Mouse (Mus musculus) E14TG2a.4 (cell line): ENCODE results near the gene Arsg.

ENCODE experiments used
- H3K27me3 ChIP-seq: 2 replicates; pipeline ENCODE4 v1.6.1; 2014; ENCODE audit warnings: low read length, control low read depth; ENCODE audit not compliant: insufficient read depth
- H3K36me3 ChIP-seq: 2 replicates; pipeline ENCODE4 v1.6.1; 2014; ENCODE audit warnings: low read length, control low read depth; ENCODE audit not compliant: insufficient read depth
- H3K4me1 ChIP-seq: replicated peaks from 2 replicates; pipeline ENCODE4 v1.6.1; 2014; ENCODE audit warnings: low read depth, low read length, control low read depth
- H3K4me3 ChIP-seq: replicated peaks from 2 replicates; pipeline ENCODE4 v1.5.1; 2014; ENCODE audit warnings: mild to moderate bottlenecking, low read length
- H3K9me3 ChIP-seq: 2 replicates; pipeline ENCODE4 v1.6.1; 2014; ENCODE audit warnings: low read length, control low read depth
- CTCF ChIP-seq: conservative IDR thresholded peaks from 2 replicates; pipeline ENCODE4 v1.5.1; 2014; ENCODE audit warnings: low read length
- NANOG ChIP-seq: IDR thresholded peaks from 2 replicates; pipeline ENCODE4 v1.6.1; 2014; ENCODE audit warnings: borderline replicate concordance, low read length, mixed read lengths
- POU5F1 ChIP-seq: IDR thresholded peaks from 2 replicates; pipeline ENCODE4 v1.6.1; 2014; ENCODE audit warnings: low read length, borderline replicate concordance

Gene Arsg

DNA sequence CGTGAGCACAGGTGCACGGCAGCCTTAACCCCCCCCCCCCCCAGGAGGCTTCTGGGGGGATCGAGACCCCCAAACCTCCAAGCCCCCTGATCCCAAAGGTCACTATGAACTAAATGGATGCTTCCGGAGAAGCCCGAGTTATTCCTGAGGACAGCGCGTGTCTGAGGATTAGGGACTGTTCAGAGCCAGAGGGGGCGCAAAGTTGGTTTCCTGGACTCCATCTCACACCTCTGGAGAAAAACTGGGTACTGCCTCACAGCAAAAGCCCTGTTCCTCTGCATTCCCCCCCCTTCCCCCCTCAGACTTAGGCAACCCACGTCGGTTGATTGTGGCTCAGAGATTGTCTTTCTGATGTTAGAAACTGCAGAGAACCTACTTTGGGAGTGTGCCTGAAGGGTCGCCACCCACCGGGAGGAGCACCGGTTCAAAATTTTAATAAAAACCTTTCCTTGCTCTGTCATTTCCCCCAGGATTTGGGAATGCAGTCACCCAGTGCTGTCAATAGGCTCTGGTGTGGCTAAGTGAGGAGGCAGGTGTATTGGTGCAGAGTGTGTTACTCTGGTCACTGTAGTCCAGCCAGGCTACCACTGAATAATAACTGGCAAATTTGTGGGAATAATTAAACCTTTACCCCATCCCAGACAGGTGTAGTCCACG, 1.0 kb downstream of the Arsg start:
- H3K4me1 ChIP-seq, result peaks cover 67% of the 10 kb centered on the region
- no peak for TF ChIP-seq NANOG
- no peak for TF ChIP-seq POU5F1
- no peak for TF ChIP-seq CTCF
- H3K27me3 ChIP-seq, result peaks cover 21% of the 10 kb centered on the region
- H3K36me3 ChIP-seq, result 0 out of 2 replicates have a peak, but pooled peaks cover 10% of the 10 kb centered on the region
- H3K4me3 ChIP-seq, result peak overlapping the region; percentile 86
- no peaks in the 10 kb centered on the region for H3K9me3 ChIP-seq

DNA sequence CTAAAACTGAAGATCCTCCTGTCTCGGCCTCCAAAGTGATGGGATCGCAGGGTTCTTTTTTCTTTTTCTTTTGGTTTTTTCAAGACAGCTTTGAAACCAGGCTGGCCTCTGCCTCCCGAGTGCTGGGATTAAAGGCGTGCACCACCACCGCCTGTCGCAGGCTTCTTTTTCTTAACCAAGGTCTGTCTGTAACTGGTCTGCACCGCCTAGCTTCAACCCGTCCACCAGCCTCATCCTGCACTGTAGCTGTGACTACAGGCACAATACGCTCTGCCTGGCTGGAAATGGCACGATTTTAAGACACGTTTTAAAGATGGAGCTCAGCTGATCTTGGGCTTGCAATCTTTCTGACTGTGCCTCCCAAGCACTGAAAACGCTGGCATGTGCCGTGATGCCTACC, 1.7 kb downstream of the Arsg start:
- H3K36me3 ChIP-seq, result 0 out of 2 replicates have a peak, but pooled peaks cover 10% of the 10 kb centered on the region
- H3K4me1 ChIP-seq, result peaks cover 64% of the 10 kb centered on the region
- H3K4me3 ChIP-seq, result peak overlapping the region; percentile 86
- H3K27me3 ChIP-seq, result peaks cover 21% of the 10 kb centered on the region
- TF ChIP-seq NANOG (no peak), POU5F1 (no peak), CTCF (no peak)
- H3K9me3 ChIP-seq, result no peaks in the 10 kb centered on the region; the same call in 1 of the 2 replicates

- H3K9me3 ChIP-seq, result peaks cover 7% of the 10 kb centered on the region
- TF ChIP-seq POU5F1 (no peak), NANOG (no peak), CTCF (no peak)
- 0 out of 2 replicates have a peak, but pooled peaks cover 3% of the 10 kb centered on the region for H3K36me3 ChIP-seq
- H3K4me1 ChIP-seq, result peaks cover 59% of the 10 kb centered on the region
- H3K27me3 ChIP-seq, result peaks cover 16% of the 10 kb centered on the region
- H3K4me3 ChIP-seq, result no peak overlapping the region
Observed at GRCm38 (mm10) chr11:109475717-109476116, 2.5 kb downstream of the Arsg start.

DNA sequence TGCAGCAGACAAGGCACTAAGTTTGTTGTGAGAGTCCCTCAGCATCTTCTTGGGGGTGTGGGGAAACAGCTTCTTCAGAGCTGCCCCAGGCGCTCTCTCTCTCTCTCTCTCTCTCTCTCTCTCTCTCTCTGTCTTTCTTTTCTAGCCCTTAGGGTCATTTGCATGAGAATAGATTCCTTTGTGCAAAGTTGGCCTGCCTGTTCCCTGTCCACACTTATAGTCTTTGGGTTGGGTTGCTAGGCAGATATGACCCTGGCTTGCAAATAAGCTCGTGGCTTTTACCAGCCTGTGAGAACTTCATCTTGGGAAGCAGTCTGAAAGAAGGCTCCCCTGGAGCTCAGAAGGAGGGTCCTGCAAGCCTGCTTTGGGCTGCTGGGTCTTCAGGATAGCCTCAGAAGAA, 3.1 kb downstream of the Arsg start:
- H3K4me3 ChIP-seq, result no peak overlapping the region

DNA sequence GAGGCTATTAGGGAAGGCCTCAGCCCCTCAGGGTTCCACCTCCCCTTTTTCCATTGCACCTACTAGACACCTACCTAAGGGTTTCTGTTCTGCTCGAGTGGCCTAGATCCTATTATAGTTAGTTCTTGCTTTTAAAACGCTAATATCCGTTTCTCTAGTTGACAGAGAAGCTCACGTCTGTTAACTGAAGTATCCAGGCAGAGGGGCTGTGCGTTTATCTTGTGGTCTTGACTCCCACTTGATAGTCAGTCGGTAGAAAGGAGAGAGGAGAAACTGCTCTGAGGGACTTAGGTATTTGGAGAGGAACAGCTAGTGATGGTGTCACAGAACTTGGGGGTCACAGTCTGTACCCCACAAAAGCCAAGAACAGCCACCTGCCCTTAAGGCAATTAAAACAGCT, 3.5 kb downstream of the Arsg start:
- Histone ChIP-seq H3K36me3 (no peaks in the 10 kb centered on the region), H3K4me1 (peaks cover 49% of the 10 kb centered on the region), H3K27me3 (0 out of 2 replicates have a peak, but pooled peaks cover 7% of the 10 kb centered on the region), H3K9me3 (peaks cover 11% of the 10 kb centered on the region), H3K4me3 (no peak overlapping the region)
- TF ChIP-seq NANOG (no peak), POU5F1 (no peak), CTCF (no peak)

More for the DNA sequence above, 3.1 kb downstream of the Arsg start:
- TF ChIP-seq CTCF (no peak), POU5F1 (peak; percentile 19; the same call in 1 of the 2 replicates)
- Histone ChIP-seq H3K36me3 (no peaks in the 10 kb centered on the region), H3K9me3 (peaks cover 11% of the 10 kb centered on the region), H3K27me3 (peaks cover 11% of the 10 kb centered on the region), H3K4me1 (peaks cover 54% of the 10 kb centered on the region)

- no peaks in the 10 kb centered on the region for H3K36me3 ChIP-seq
- TF ChIP-seq POU5F1 (no peak), NANOG (no peak), CTCF (no peak)
- peaks cover 11% of the 10 kb centered on the region for H3K9me3 ChIP-seq
- H3K4me1 ChIP-seq, result peaks cover 46% of the 10 kb centered on the region
- H3K27me3 ChIP-seq, result no peaks in the 10 kb centered on the region
- no peak overlapping the region for H3K4me3 ChIP-seq
Observed at GRCm38 (mm10) chr11:109477606-109478380, 4.6 kb downstream of the Arsg start.

- Histone ChIP-seq H3K36me3 (no peaks in the 10 kb centered on the region), H3K4me1 (peaks cover 40% of the 10 kb centered on the region), H3K9me3 (peaks cover 11% of the 10 kb centered on the region), H3K27me3 (peaks cover 3% of the 10 kb centered on the region; the same call in 1 of the 2 replicates), H3K4me3 (no peak overlapping the region)
- TF ChIP-seq POU5F1 (no peak), NANOG (no peak), CTCF (no peak)
Observed at GRCm38 (mm10) chr11:109479575-109480285, 6.6 kb downstream of the Arsg start.

DNA sequence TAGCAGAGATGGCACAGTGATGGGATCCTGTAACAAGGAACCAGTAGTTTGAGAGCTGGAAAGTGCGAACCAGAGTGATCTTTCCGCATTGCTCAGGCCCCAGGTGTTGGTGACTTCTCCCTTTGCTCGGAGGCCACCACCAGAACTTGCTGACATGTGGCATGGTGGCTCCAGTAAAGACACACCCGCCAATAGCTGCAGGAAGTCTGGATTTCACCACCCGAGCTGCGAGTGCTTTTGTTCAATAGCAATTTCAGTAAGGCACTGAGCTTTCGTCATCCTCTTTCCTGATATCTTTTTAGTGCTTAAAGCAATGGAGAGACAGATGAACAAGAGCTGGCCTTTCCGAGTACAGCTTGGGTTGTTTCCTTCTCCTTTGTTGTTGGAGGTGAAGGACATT, 7.3 kb downstream of the Arsg start:
- Histone ChIP-seq H3K4me3 (no peak overlapping the region), H3K36me3 (no peaks in the 10 kb centered on the region), H3K4me1 (peaks cover 33% of the 10 kb centered on the region), H3K27me3 (peaks cover 6% of the 10 kb centered on the region; the same call in 1 of the 2 replicates), H3K9me3 (peaks cover 11% of the 10 kb centered on the region)
- TF ChIP-seq POU5F1, result no peak
- TF ChIP-seq CTCF, result no peak
- TF ChIP-seq NANOG, result no peak
